Mouse (Mus musculus) frontal cortex, postnatal 25 days (tissue): ENCODE results near the gene Eci1.
"Not testable (repeated sequence)": the region's sequence is repeated elsewhere in the genome, so short reads cannot be mapped to it uniquely, and the experiment has no call there.

Source experiments
- DNase-seq, 2 experiments: peaks; one replicate each; pipeline ENCODE4 v3.0.0; 2022; ENCODE audit warnings: low spot score in 2 of 2

Eci1 gene

GRCm38 (mm10) chr17:24426471-24427169 is at the start of gene Eci1:
Gene Eci1 (plus strand): TSS chr17:24426641.
- DNase-seq: peak; percentile 74 to 76

- no peak for DNase-seq
These were observed 47.9 kb upstream of the Eci1 start for GRCm38 (mm10) chr17:24378496-24378895.

GRCm38 (mm10) chr17:24383789-24384188 is 42.7 kb upstream of the Eci1 start:
- DNase-seq: no peak

- no peak for DNase-seq
These were observed 37.7 kb upstream of the Eci1 start for GRCm38 (mm10) chr17:24388711-24389110.

- DNase-seq: peak in 1 of 2 experiments; percentile 34
These were observed 36.6 kb upstream of the Eci1 start for GRCm38 (mm10) chr17:24389865-24390264.

GRCm38 (mm10) chr17:24391149-24391548 is 35.3 kb upstream of the Eci1 start:
- DNase-seq: no peak

- DNase-seq: no peak
These were observed 32.9 kb upstream of the Eci1 start for GRCm38 (mm10) chr17:24393527-24393926.

- no peak for DNase-seq
These were observed 32.0 kb upstream of the Eci1 start for GRCm38 (mm10) chr17:24394456-24394855.

GRCm38 (mm10) chr17:24402371-24402770 is 24.1 kb upstream of the Eci1 start:
- DNase-seq: no peak

- DNase-seq: no peak
These were observed 19.2 kb upstream of the Eci1 start for GRCm38 (mm10) chr17:24407116-24407803.

GRCm38 (mm10) chr17:24413557-24414211 is 12.8 kb upstream of the Eci1 start:
- no peak for DNase-seq

GRCm38 (mm10) chr17:24414230-24414976 is 12.0 kb upstream of the Eci1 start, which contains the start of gene Rnps1:
Gene Rnps1 (plus strand): TSS chr17:24414565.
- DNase-seq: peak; percentile 79 to 86

- no peak for DNase-seq
These were observed 11.4 kb upstream of the Eci1 start for GRCm38 (mm10) chr17:24415011-24415410.

GRCm38 (mm10) chr17:24416051-24416652 is 10.3 kb upstream of the Eci1 start:
- DNase-seq: no peak

- no peak for DNase-seq
These were observed 3.3 kb upstream of the Eci1 start for GRCm38 (mm10) chr17:24423114-24423513.

- no peak for DNase-seq
These were observed 2.0 kb upstream of the Eci1 start for GRCm38 (mm10) chr17:24424489-24424888.

GRCm38 (mm10) chr17:24425326-24425725 is 1.1 kb upstream of the Eci1 start:
- DNase-seq: not testable (repeated sequence)

GRCm38 (mm10) chr17:24425905-24426304 is 536 bp upstream of the Eci1 start:
- no peak for DNase-seq

- no peak for DNase-seq
These were observed 723 bp downstream of the Eci1 start for GRCm38 (mm10) chr17:24427170-24427557.

GRCm38 (mm10) chr17:24429201-24429983 is 3.0 kb downstream of the Eci1 start:
- no peak for DNase-seq

- DNase-seq: no peak
These were observed 10.6 kb downstream of the Eci1 start for GRCm38 (mm10) chr17:24437016-24437415.
